ENCODE assay signal across 8 mouse cellular contexts in genomic region chr11:44892814-44893521, GRCm38 (mm10).
A peak's percentile ranks its signal among the peaks of the same experiment; 100 is the strongest.
DNase-seq lines count a peak whose midpoint lies in the region; ATAC-seq and TF ChIP-seq lines count a peak whose summit lies in the region.

No protein-coding gene starts in this region.

- no peak overlapping the region for H3K4me3 ChIP-seq in forebrain, embryonic 12.5 days (replicated peaks)
- no peak overlapping the region for H3K4me3 ChIP-seq in forebrain, postnatal 0 days (ENCODE audit: low read depth, low read length)
- no peak overlapping the region for H3K4me3 ChIP-seq in heart, embryonic 11.5 days (ENCODE audit: low read depth, low read length)
- no peak overlapping the region for H3K4me3 ChIP-seq in midbrain, embryonic 11.5 days (ENCODE audit: low read depth, low read length)

- peak; percentile 58 for ATAC-seq in forebrain, embryonic 12.5 days (ENCODE audit: low FRiP score)
- ATAC-seq in forebrain, postnatal 0 days = no peak
- no peak for ATAC-seq in heart, embryonic 11.5 days (replicated peaks; ENCODE audit: insufficient number of reproducible peaks, low FRiP score, low TSS enrichment)
- peak; percentile 89 for ATAC-seq in midbrain, embryonic 11.5 days (ENCODE audit: low FRiP score)

- no peaks in the 10 kb centered on the region for H3K9me3 ChIP-seq in forebrain, embryonic 12.5 days
- H3K9me3 ChIP-seq in forebrain, postnatal 0 days (ENCODE audit: low read length) = no peaks in the 10 kb centered on the region
- H3K9me3 ChIP-seq in heart, embryonic 11.5 days (replicated peaks; ENCODE audit: control insufficient read depth, low read length) = no peaks in the 10 kb centered on the region
- no peaks in the 10 kb centered on the region for H3K9me3 ChIP-seq in midbrain, embryonic 11.5 days (ENCODE audit: control insufficient read depth, low read length)

- no peaks in the 10 kb centered on the region for H3K36me3 ChIP-seq in forebrain, embryonic 12.5 days (replicated peaks)
- H3K36me3 ChIP-seq in forebrain, postnatal 0 days (ENCODE audit: insufficient read depth) = no peaks in the 10 kb centered on the region
- no peaks in the 10 kb centered on the region for H3K36me3 ChIP-seq in heart, embryonic 11.5 days (ENCODE audit: control insufficient read depth, insufficient read depth, low read length)
- H3K36me3 ChIP-seq in midbrain, embryonic 11.5 days (ENCODE audit: control insufficient read depth, insufficient read depth, low read length) = no peaks in the 10 kb centered on the region

- H3K27me3 ChIP-seq in forebrain, embryonic 12.5 days = peaks cover 5% of the 10 kb centered on the region; the same call in 1 of the 2 replicates
- H3K27me3 ChIP-seq in forebrain, postnatal 0 days (ENCODE audit: insufficient read depth, low read length) = no peaks in the 10 kb centered on the region; the same call in 1 of the 2 replicates
- H3K27me3 ChIP-seq in heart, embryonic 11.5 days (ENCODE audit: control insufficient read depth, insufficient read depth, low read length) = no peaks in the 10 kb centered on the region
- H3K27me3 ChIP-seq in midbrain, embryonic 11.5 days (ENCODE audit: control insufficient read depth, insufficient read depth, low read length) = no peaks in the 10 kb centered on the region

- no peak overlapping the region for H3K4me2 ChIP-seq in forebrain, embryonic 12.5 days
- no peak overlapping the region for H3K4me2 ChIP-seq in forebrain, postnatal 0 days (ENCODE audit: low read depth)
- peak overlapping the region; percentile 17; the same call in 1 of the 2 replicates for H3K4me2 ChIP-seq in heart, embryonic 11.5 days
- no peak overlapping the region for H3K4me2 ChIP-seq in midbrain, embryonic 11.5 days

- H3K27ac ChIP-seq in forebrain, embryonic 12.5 days = no peak overlapping the region
- H3K27ac ChIP-seq in forebrain, postnatal 0 days (ENCODE audit: low read depth, low read length) = no peak overlapping the region
- no peak overlapping the region for H3K27ac ChIP-seq in heart, embryonic 11.5 days (ENCODE audit: low read depth, low read length)
- H3K27ac ChIP-seq in midbrain, embryonic 11.5 days (ENCODE audit: low read depth, low read length) = peak overlapping the region; percentile 25; the same call in 1 of the 2 replicates

- H3K9ac ChIP-seq in forebrain, embryonic 12.5 days = no peak overlapping the region
- H3K9ac ChIP-seq in forebrain, postnatal 0 days = no peak overlapping the region
- H3K9ac ChIP-seq in heart, embryonic 11.5 days (ENCODE audit: low read depth, low read length) = no peak overlapping the region
- no peak overlapping the region for H3K9ac ChIP-seq in midbrain, embryonic 11.5 days (ENCODE audit: low read length)

- peaks cover 26% of the 10 kb centered on the region for H3K4me1 ChIP-seq in forebrain, embryonic 12.5 days
- no peaks in the 10 kb centered on the region for H3K4me1 ChIP-seq in forebrain, postnatal 0 days (ENCODE audit: insufficient read depth)
- peaks cover 4% of the 10 kb centered on the region; the same call in 1 of the 2 replicates for H3K4me1 ChIP-seq in heart, embryonic 11.5 days (ENCODE audit: control insufficient read depth, insufficient read depth, low read length)
- H3K4me1 ChIP-seq in midbrain, embryonic 11.5 days (ENCODE audit: control insufficient read depth, insufficient read depth, low read length) = peaks cover 8% of the 10 kb centered on the region; the same call in 1 of the 2 replicates

- no peak for DNase-seq in forebrain, postnatal 0 days
- DNase-seq in kidney, postnatal 10 days = peak; percentile 57
- no peak for DNase-seq in midbrain, embryonic 11.5 days (ENCODE audit: low spot score, missing footprints)
- DNase-seq in spleen, postnatal 4 days (ENCODE audit: low spot score in 2 of 2) = peak; percentile 56 to 76
- no peak for DNase-seq in right cerebral cortex, adult 2 months (ENCODE audit: low spot score in 2 of 2)
- DNase-seq in ovary, postnatal 36 days (ENCODE audit: low spot score) = no peak

- TF ChIP-seq CTCF in forebrain, postnatal 0 days (IDR thresholded peaks at IDR 0.05; ENCODE audit: low read depth) = no peak

- 70% methylated on average over 18 of the region's 18 CpGs for WGBS in forebrain, embryonic 12.5 days
- WGBS in forebrain, postnatal 0 days = 68% methylated on average over 18 of the region's 18 CpGs
- 56% methylated on average over 18 of the region's 18 CpGs for WGBS in heart, embryonic 11.5 days (ENCODE audit: insufficient replicate concordance)
- 59% methylated on average over 18 of the region's 18 CpGs for WGBS in midbrain, embryonic 11.5 days

Comparison
In these comparisons a context has a peak if more than half of its experiments do, and no peak if none do; other contexts are left out.
1. ATAC-seq: peak in forebrain, embryonic 12.5 days (single experiment) and midbrain, embryonic 11.5 days (single experiment); none in forebrain, postnatal 0 days (single experiment) and heart, embryonic 11.5 days (single experiment).
2. DNase-seq: peak in kidney, postnatal 10 days (single experiment) and spleen, postnatal 4 days (2 of 2); none in forebrain, postnatal 0 days (single experiment), midbrain, embryonic 11.5 days (single experiment), right cerebral cortex, adult 2 months (0 of 2) and ovary, postnatal 36 days (single experiment).